Mouse (Mus musculus): ENCODE data around the gene Pou2f3.

Gene Pou2f3

GRCm38 (mm10) chr9:43083441-43084055 is 126.6 kb downstream of the Pou2f3 start:
- DNase-seq (ENCODE audit: low read depth, low spot score) = no peak

GRCm38 (mm10) chr9:43078711-43079110 is 131.5 kb downstream of the Pou2f3 start:
- no peak for DNase-seq (ENCODE audit: low read depth, low spot score)

- DNase-seq (ENCODE audit: low read depth, low spot score) = peak; percentile 18
Observed at GRCm38 (mm10) chr9:43076163-43076562, 134.0 kb downstream of the Pou2f3 start.

- DNase-seq (ENCODE audit: low read depth, low spot score) = no peak
Observed at GRCm38 (mm10) chr9:43074611-43075010, 135.6 kb downstream of the Pou2f3 start.
